Mouse (Mus musculus) heart, embryonic 14.5 days (tissue): ENCODE measurements around the gene Oma1. TPM values are rescaled to one million over a fixed set of nuclear protein-coding genes. Genes with fewer than 3 reads are reported as not detected.

ENCODE experiments used
- ATAC-seq: fragments of 200-750 bp; cut with Nextera tagmentation; 2 replicates; pipeline ENCODE4 v1.8.0; 2017; ENCODE audit warnings: low read depth, moderate TSS enrichment; ENCODE audit not compliant: insufficient number of reproducible peaks, insufficient read depth, low FRiP score
- H3K27ac ChIP-seq, 2 experiments: fragments of 200-500 bp in 1 of 2; fragments of 300-500 bp in 1 of 2; sonication (generic) in 1 of 2; replicated peaks in 1 of 2; 2 replicates each; pipeline ENCODE4 v1.5.1; 2012 to 2014; ENCODE audit warnings: low read depth in 2 of 2, low read length in 2 of 2, control low read depth in 1 of 2, mild to moderate bottlenecking in 1 of 2, mixed read lengths in 1 of 2; ENCODE audit not compliant: control insufficient read depth in 1 of 2, insufficient read depth in 1 of 2
- H3K27me3 ChIP-seq: fragments of 300-500 bp; sonication (generic); 2 replicates; pipeline ENCODE4 v1.6.1; 2014; ENCODE audit warnings: mild to moderate bottlenecking, low read length, control low read depth; ENCODE audit not compliant: control insufficient read depth, insufficient read depth
- H3K36me3 ChIP-seq: fragments of 300-500 bp; sonication (generic); 2 replicates; pipeline ENCODE4 v1.6.1; 2014; ENCODE audit warnings: mild to moderate bottlenecking, control low read depth, low read length, mixed read lengths; ENCODE audit not compliant: control insufficient read depth, insufficient read depth
- H3K4me1 ChIP-seq, 2 experiments: fragments of 200-500 bp in 1 of 2; fragments of 300-500 bp in 1 of 2; sonication (generic) in 1 of 2; 2 replicates each; pipeline ENCODE4 v1.6.1; 2012 to 2014; ENCODE audit warnings: low read length in 2 of 2, control low read depth in 1 of 2, mixed read lengths in 1 of 2; ENCODE audit not compliant: control insufficient read depth in 2 of 2, insufficient read depth in 2 of 2
- H3K4me2 ChIP-seq: fragments of 300-500 bp; sonication (generic); 2 replicates; pipeline ENCODE4 v1.6.1; 2014; ENCODE audit warnings: mild to moderate bottlenecking, low read length
- H3K4me3 ChIP-seq, 2 experiments: fragments of 200-500 bp in 1 of 2; fragments of 300-500 bp in 1 of 2; sonication (generic) in 1 of 2; 2 replicates each; pipeline ENCODE4 v1.5.1; 2012 to 2014; ENCODE audit warnings: low read length in 2 of 2, mild to moderate bottlenecking in 2 of 2, control low read depth in 1 of 2, low read depth in 1 of 2, moderate library complexity in 1 of 2; ENCODE audit not compliant: control insufficient read depth in 1 of 2, insufficient read depth in 1 of 2
- H3K9ac ChIP-seq: fragments of 300-500 bp; sonication (generic); 2 replicates; pipeline ENCODE4 v1.6.1; 2014; ENCODE audit warnings: mild to moderate bottlenecking, low read length
- H3K9me3 ChIP-seq: fragments of 300-500 bp; sonication (generic); 2 replicates; pipeline ENCODE4 v1.6.1; 2016; ENCODE audit warnings: low read length, control low read depth; ENCODE audit not compliant: control insufficient read depth
- WGBS: fragments of 180-500 bp; shearing (Covaris S2); extraction: QIAGEN DNeasy Blood & Tissue Kit; methylation state at CpG from one replicate; pipeline ENCODE4 v1.1.7; 2014; 5-methylcytosine and 5-hydroxymethylcytosine counted together
- polyA plus RNA-seq: library from polyadenylated mRNA; unstranded; fragments of >200 nt; fragmentation: Nextera tagmentation; extraction: Ambion mirVana; gene quantifications from 2 replicates; pipeline ENCODE4 v1.2.1, GENCODE M21; 2014

The Oma1 gene
- polyA plus RNA-seq, result 20.6 and 23.0 TPM in 2 replicates

GRCm38 (mm10) chr4:103313587-103314525 is at the start of gene Oma1:
TSS of gene Oma1 (plus strand) at chr4:103313812.
- peak within 1 kb of the TSS; percentile 71 for H3K4me2 ChIP-seq

GRCm38 (mm10) chr4:103263812-103264396 is 49.7 kb upstream of the Oma1 start:
- H3K36me3 ChIP-seq, result no peaks in the 10 kb centered on the region
- no peak overlapping the region for H3K4me2 ChIP-seq
- WGBS, result 41% methylated on average over 8 of the region's 8 CpGs
- no peak overlapping the region for H3K9ac ChIP-seq
- H3K27me3 ChIP-seq, result no peaks in the 10 kb centered on the region
- no peak for ATAC-seq
- no peak overlapping the region for H3K27ac ChIP-seq
- no peaks in the 10 kb centered on the region for H3K4me1 ChIP-seq
- no peak overlapping the region for H3K4me3 ChIP-seq
- no peaks in the 10 kb centered on the region for H3K9me3 ChIP-seq

More at GRCm38 (mm10) chr4:103313587-103314525, at the start of gene Oma1:
- Histone ChIP-seq H3K27me3 (no peaks in the 10 kb centered on the region), H3K4me3 (peak within 1 kb of the TSS; percentile 57 to 66), H3K9ac (peak within 1 kb of the TSS; percentile 85), H3K27ac (peak within 1 kb of the TSS; percentile 95 to 96), H3K9me3 (no peaks in the 10 kb centered on the region), H3K36me3 (no peaks in the 10 kb centered on the region; the same call in 1 of the 2 replicates), H3K4me1 (0 out of 4 replicates have a peak, but pooled peaks cover 0 to 3% of the 10 kb centered on the region in 2 experiments)
- under 1% methylated on average over 54 of the region's 61 CpGs for WGBS
- peak; percentile 100 for ATAC-seq

- Histone ChIP-seq H3K27ac (no peak overlapping the region), H3K36me3 (no peaks in the 10 kb centered on the region), H3K4me3 (no peak overlapping the region), H3K4me2 (no peak overlapping the region), H3K9me3 (no peaks in the 10 kb centered on the region), H3K4me1 (no peaks in the 10 kb centered on the region), H3K9ac (no peak overlapping the region), H3K27me3 (no peaks in the 10 kb centered on the region)
- no peak for ATAC-seq
- 26% methylated on average over 2 of the region's 2 CpGs for WGBS
Measured at GRCm38 (mm10) chr4:103265166-103265565, 48.4 kb upstream of the Oma1 start.

- WGBS, result 73% methylated on average over 4 of the region's 4 CpGs
- no peak for ATAC-seq
- H3K27ac ChIP-seq, result no peak overlapping the region
- H3K9me3 ChIP-seq, result no peaks in the 10 kb centered on the region
- no peak overlapping the region for H3K9ac ChIP-seq
- no peak overlapping the region for H3K4me2 ChIP-seq
- no peak overlapping the region for H3K4me3 ChIP-seq
- no peaks in the 10 kb centered on the region for H3K36me3 ChIP-seq
- no peaks in the 10 kb centered on the region for H3K4me1 ChIP-seq
- no peaks in the 10 kb centered on the region for H3K27me3 ChIP-seq
Measured at GRCm38 (mm10) chr4:103269336-103269735, 44.3 kb upstream of the Oma1 start.

GRCm38 (mm10) chr4:103273021-103273420 is 40.6 kb upstream of the Oma1 start:
- no peaks in the 10 kb centered on the region for H3K36me3 ChIP-seq
- no peak overlapping the region for H3K27ac ChIP-seq
- no peaks in the 10 kb centered on the region for H3K27me3 ChIP-seq
- no peak overlapping the region for H3K9ac ChIP-seq
- no peak for ATAC-seq
- H3K4me3 ChIP-seq, result peak overlapping the region in 1 of 2 experiments; percentile 8; a peak in 2 of 4 replicates
- H3K4me2 ChIP-seq, result no peak overlapping the region
- no peaks in the 10 kb centered on the region for H3K4me1 ChIP-seq
- H3K9me3 ChIP-seq, result no peaks in the 10 kb centered on the region
- 50% methylated on average over 7 of the region's 8 CpGs for WGBS

GRCm38 (mm10) chr4:103288342-103288741 is 25.3 kb upstream of the Oma1 start:
- Histone ChIP-seq H3K4me3 (no peak overlapping the region), H3K4me1 (no peaks in the 10 kb centered on the region), H3K27me3 (no peaks in the 10 kb centered on the region), H3K27ac (no peak overlapping the region), H3K9ac (no peak overlapping the region), H3K36me3 (no peaks in the 10 kb centered on the region), H3K4me2 (no peak overlapping the region), H3K9me3 (no peaks in the 10 kb centered on the region)
- WGBS, result 79% methylated on average over 7 of the region's 7 CpGs
- no peak for ATAC-seq

GRCm38 (mm10) chr4:103290763-103291162 is 22.8 kb upstream of the Oma1 start, which contains the start of gene 4921539E11Rik:
TSS of gene 4921539E11Rik (minus strand) at chr4:103290863.
- no peak for ATAC-seq
- Histone ChIP-seq H3K4me3 (no peak within 1 kb of the TSS), H3K27ac (no peak within 1 kb of the TSS), H3K4me2 (no peak within 1 kb of the TSS), H3K9me3 (no peaks in the 10 kb centered on the region), H3K36me3 (no peaks in the 10 kb centered on the region), H3K4me1 (no peaks in the 10 kb centered on the region), H3K27me3 (no peaks in the 10 kb centered on the region), H3K9ac (no peak within 1 kb of the TSS)
- 72% methylated on average over 2 of the region's 2 CpGs for WGBS
